Mouse (Mus musculus) forebrain, embryonic 13.5 days (tissue): ENCODE data around the gene Timd2. TPM values are rescaled to one million over a fixed set of nuclear protein-coding genes. Genes with fewer than 3 reads are reported as not detected.
"Not testable (repeated sequence)": the region's sequence is repeated elsewhere in the genome, so short reads cannot be mapped to it uniquely, and the experiment has no call there.

Experiments used
- ATAC-seq: fragments of 200-750 bp; cut with Nextera tagmentation; 2 replicates; pipeline ENCODE4 v1.8.0; 2017
- H3K27ac ChIP-seq: fragments of 300-500 bp; sonication (generic); 2 replicates; pipeline ENCODE4 v1.5.1; 2015; ENCODE audit warnings: inconsistent platforms, mild to moderate bottlenecking, moderate library complexity
- H3K27me3 ChIP-seq: fragments of 300-500 bp; sonication (generic); 2 replicates; pipeline ENCODE4 v1.6.1; 2015; ENCODE audit warnings: mild to moderate bottlenecking, inconsistent platforms
- H3K36me3 ChIP-seq: fragments of 300-500 bp; sonication (generic); 2 replicates; pipeline ENCODE4 v1.6.1; 2015; ENCODE audit warnings: mild to moderate bottlenecking, inconsistent platforms; ENCODE audit not compliant: poor library complexity, severe bottlenecking
- H3K4me1 ChIP-seq: fragments of 300-500 bp; sonication (generic); 2 replicates; pipeline ENCODE4 v1.6.1; 2015; ENCODE audit warnings: inconsistent platforms
- H3K4me2 ChIP-seq: fragments of 300-500 bp; sonication (generic); 2 replicates; pipeline ENCODE4 v1.6.1; 2015; ENCODE audit warnings: inconsistent platforms, mild to moderate bottlenecking, moderate library complexity
- H3K4me3 ChIP-seq: fragments of 300-500 bp; sonication (generic); 2 replicates; pipeline ENCODE4 v1.5.1; 2015; ENCODE audit warnings: mild to moderate bottlenecking, inconsistent platforms
- H3K9ac ChIP-seq: fragments of 300-500 bp; sonication (generic); 2 replicates; pipeline ENCODE4 v1.6.1; 2015; ENCODE audit warnings: mild to moderate bottlenecking, inconsistent platforms
- H3K9me3 ChIP-seq: fragments of 300-500 bp; sonication (generic); replicated peaks from 2 replicates; pipeline ENCODE4 v1.6.1; 2016; ENCODE audit warnings: inconsistent platforms
- WGBS: fragments of 180-500 bp; shearing (Covaris S2); methylation state at CpG from one replicate; pipeline ENCODE4 v1.1.7; 2015; 5-methylcytosine and 5-hydroxymethylcytosine counted together
- polyA plus RNA-seq: library from polyadenylated mRNA; unstranded; fragments of >200 nt; fragmentation: Nextera tagmentation; extraction: Ambion mirVana; gene quantifications from 2 replicates; pipeline ENCODE4 v1.2.1, GENCODE M21; 2015

Gene Timd2
- polyA plus RNA-seq, 1 experiment from 2014 or later = not detected

DNA sequence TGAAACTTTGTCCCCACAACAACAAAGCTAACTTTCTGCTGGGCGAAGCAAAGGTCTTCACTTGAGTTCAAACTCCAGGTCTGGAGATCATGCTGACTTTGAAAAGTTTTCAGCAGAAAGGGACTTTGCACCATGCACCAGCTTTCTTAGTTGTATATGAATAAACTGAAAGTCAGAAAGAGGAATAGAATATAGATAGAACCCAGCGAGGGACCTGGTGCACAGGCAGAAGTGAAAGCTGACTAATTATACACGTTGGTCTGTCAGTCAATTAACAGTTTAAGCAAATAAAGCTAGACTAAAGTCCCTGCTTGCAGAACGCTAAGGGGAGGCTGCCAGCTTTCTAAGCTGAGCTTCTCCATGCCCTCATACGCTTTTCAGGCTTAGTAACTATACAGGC, 8.0 kb downstream of the Timd2 start:
- WGBS = 85% methylated on average over 5 of the region's 5 CpGs

DNA sequence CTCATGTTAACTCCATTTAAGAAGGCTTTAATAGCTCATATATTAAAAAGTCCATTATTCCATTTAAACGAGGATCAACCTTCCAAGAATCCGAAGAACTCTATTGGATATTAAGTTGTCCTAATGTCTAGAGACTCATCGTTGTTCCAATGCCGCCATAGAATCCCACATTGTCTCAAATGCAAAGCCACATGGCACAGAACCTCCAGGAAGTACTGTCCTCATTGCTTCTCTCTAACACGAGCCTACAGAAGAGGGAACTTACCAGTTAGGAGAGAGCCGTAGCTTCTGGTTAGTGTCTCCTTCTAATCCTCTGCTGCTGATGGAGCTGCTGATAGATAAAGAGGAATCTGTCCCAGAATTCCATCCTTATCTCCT, 8.6 kb downstream of the Timd2 start:
- no peak overlapping the region for H3K27ac ChIP-seq
- WGBS = 89% methylated on average over 6 of the region's 6 CpGs
- no peak for ATAC-seq

More for the DNA sequence above, 8.0 kb downstream of the Timd2 start:
- H3K4me1 ChIP-seq = no peaks in the 10 kb centered on the region
- H3K27ac ChIP-seq = no peak overlapping the region
- no peak overlapping the region for H3K4me2 ChIP-seq
- no peak for ATAC-seq
- H3K4me3 ChIP-seq = no peak overlapping the region
- no peaks in the 10 kb centered on the region; the same call in 1 of the 2 replicates for H3K9me3 ChIP-seq
- H3K36me3 ChIP-seq = no peaks in the 10 kb centered on the region
- no peak overlapping the region for H3K9ac ChIP-seq
- H3K27me3 ChIP-seq = no peaks in the 10 kb centered on the region

DNA sequence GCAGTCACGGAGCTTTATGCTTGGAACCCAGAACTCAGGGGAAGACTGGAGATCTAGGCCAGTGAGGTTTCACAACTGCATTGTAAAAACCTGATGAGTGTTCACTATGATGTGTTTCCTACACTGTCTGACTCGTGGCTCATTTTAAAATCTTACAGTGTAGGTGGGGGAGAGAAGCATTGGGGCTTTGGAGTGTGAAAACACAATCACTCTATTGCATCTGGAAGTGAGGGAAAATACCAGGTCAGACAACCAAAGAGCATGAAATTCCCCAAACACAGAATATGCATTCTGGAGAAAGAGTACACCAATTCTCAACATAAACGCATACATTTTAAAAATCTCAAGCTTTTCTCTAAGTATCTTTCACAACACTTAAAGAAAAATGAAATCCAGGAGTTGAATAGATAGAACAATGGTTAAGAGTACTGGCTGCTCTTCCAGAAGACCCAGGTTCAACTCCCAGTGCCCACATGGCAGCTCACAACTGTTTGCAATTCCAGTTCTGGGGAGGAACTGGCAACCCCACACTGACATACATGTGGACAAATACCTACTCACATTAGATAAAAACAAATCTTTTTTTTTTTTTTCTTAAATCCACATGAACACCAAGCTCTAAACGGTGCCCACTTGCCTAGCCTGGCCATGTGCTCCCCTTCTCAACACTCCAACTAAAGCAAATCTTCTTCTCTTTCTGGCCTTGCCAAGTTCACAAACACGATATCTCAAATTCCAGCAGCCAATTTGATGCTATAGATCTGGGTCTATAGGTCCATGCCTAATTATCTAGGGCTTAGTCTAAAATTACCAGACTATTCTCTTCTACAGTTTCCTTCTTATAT, 9.2 kb downstream of the Timd2 start:
- Histone ChIP-seq H3K27me3 (no peaks in the 10 kb centered on the region), H3K36me3 (no peaks in the 10 kb centered on the region), H3K4me3 (no peak overlapping the region), H3K4me2 (no peak overlapping the region), H3K9me3 (no peaks in the 10 kb centered on the region; the same call in 1 of the 2 replicates), H3K27ac (no peak overlapping the region), H3K4me1 (no peaks in the 10 kb centered on the region), H3K9ac (no peak overlapping the region)
- 83% methylated on average over 5 of the region's 5 CpGs for WGBS
- ATAC-seq = no peak

More for the DNA sequence above, 8.6 kb downstream of the Timd2 start:
- Histone ChIP-seq H3K36me3 (no peaks in the 10 kb centered on the region), H3K27me3 (no peaks in the 10 kb centered on the region), H3K4me2 (no peak overlapping the region), H3K9ac (no peak overlapping the region), H3K4me1 (no peaks in the 10 kb centered on the region), H3K4me3 (no peak overlapping the region), H3K9me3 (no peaks in the 10 kb centered on the region; the same call in 1 of the 2 replicates)

DNA sequence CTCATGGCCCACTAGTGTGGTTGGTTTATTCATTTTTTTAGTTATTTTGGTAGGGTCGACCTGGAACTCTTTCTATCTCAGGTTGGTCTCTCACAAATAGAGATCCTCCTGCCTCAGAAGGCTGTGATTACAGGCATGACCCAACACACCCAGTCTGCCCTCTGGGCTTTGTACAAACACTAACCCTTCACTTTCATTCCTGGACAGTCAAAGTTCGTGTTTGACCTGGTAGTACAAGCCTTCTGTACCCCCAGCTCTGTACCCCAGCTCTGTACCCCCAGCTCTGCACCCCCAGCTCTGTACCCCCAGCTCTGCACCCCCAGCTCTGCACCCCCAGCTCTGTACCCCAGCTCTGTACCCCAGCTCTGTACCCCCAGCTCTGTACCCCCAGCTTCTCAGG, 11.0 kb downstream of the Timd2 start:
- not testable (repeated sequence) for H3K4me2 ChIP-seq

DNA sequence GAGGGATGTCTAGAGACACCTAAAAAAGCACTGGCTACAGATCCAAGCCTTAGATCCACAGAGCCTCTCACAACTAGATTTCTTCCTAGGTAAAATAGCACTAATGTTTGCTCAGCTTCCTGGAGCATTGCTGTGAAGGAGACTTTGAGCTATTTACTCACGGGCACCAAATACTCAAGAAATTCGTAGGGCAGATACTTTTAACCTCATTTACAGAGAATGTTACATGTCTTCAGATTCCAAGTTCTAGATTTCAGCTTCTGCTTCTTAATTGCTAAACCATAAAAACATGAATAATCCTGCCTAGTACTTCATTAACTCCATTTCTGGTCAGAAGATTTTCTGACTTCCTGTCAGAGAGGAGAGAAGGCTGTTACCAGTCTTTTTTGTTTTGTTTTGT, 16.7 kb downstream of the Timd2 start:
- no peaks in the 10 kb centered on the region for H3K27me3 ChIP-seq
- H3K4me3 ChIP-seq = no peak overlapping the region
- no peak overlapping the region for H3K9ac ChIP-seq
- no peaks in the 10 kb centered on the region for H3K4me1 ChIP-seq
- H3K36me3 ChIP-seq = no peaks in the 10 kb centered on the region
- no peaks in the 10 kb centered on the region for H3K9me3 ChIP-seq
- no peak for ATAC-seq
- 91% methylated on average over 2 of the region's 2 CpGs for WGBS
- no peak overlapping the region for H3K4me2 ChIP-seq
- no peak overlapping the region for H3K27ac ChIP-seq

More for the DNA sequence above, 11.0 kb downstream of the Timd2 start:
- not testable (repeated sequence) for H3K27ac ChIP-seq, H3K9me3 ChIP-seq, H3K4me1 ChIP-seq, H3K4me3 ChIP-seq, H3K36me3 ChIP-seq, H3K27me3 ChIP-seq, H3K9ac ChIP-seq, ATAC-seq
- WGBS = 67% methylated on average over 2 of the region's 2 CpGs

DNA sequence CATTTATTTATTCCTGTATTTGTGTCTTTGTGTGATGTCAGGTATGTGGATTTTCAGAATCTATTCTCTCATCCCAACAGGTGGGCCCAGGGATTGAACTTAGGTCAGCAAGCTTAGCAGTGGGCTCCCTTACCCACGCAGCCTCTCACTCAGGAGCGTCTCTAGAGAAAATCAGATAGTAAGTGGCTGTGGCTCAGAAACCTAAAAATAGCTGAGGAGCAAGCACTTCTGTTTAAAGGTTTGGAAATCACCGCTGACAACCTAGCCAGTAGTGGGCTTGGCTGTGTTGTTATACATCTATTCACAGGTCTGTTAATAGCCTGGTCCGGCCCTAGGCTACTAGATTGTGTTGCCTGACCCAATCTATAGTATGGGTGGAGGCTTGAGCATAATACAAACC, 23.1 kb downstream of the Timd2 start:
- no peaks in the 10 kb centered on the region for H3K9me3 ChIP-seq
- no peaks in the 10 kb centered on the region for H3K36me3 ChIP-seq
- H3K4me2 ChIP-seq = no peak overlapping the region
- H3K27ac ChIP-seq = no peak overlapping the region
- H3K4me1 ChIP-seq = no peaks in the 10 kb centered on the region
- 62% methylated on average over 4 of the region's 4 CpGs for WGBS
- no peak overlapping the region for H3K9ac ChIP-seq
- no peak for ATAC-seq
- no peak overlapping the region for H3K4me3 ChIP-seq
- H3K27me3 ChIP-seq = no peaks in the 10 kb centered on the region

- no peak overlapping the region for H3K9ac ChIP-seq
- no peaks in the 10 kb centered on the region for H3K27me3 ChIP-seq
- no peak overlapping the region for H3K4me3 ChIP-seq
- WGBS = 83% methylated on average over 1 of the region's 1 CpGs
- no peak overlapping the region for H3K27ac ChIP-seq
- H3K9me3 ChIP-seq = no peaks in the 10 kb centered on the region
- no peaks in the 10 kb centered on the region for H3K36me3 ChIP-seq
- H3K4me2 ChIP-seq = no peak overlapping the region
- no peak for ATAC-seq
- no peaks in the 10 kb centered on the region for H3K4me1 ChIP-seq
Measured at GRCm38 (mm10) chr11:46682842-46683241, 24.0 kb downstream of the Timd2 start.

DNA sequence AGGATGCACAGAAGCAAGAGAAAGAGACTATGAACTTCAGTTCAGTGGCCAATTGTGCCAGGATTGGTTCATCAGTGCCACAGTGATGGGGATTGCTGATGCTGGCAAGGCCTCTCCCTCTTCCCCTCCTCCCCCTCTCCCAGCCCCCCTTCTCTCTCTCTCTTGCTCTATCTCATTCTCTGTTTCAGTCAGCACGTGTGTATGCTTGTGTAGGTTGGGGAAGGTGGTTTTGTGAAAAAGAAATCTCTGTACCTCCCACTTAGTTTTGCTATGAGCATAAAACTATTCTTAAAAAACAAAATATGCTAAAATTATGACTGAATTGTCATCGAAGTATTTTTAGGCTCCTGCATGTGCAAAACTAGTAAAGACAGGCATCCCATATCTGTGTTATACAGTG, 38.9 kb downstream of the Timd2 start:
- no peak for ATAC-seq
- H3K4me3 ChIP-seq = no peak overlapping the region
- H3K4me1 ChIP-seq = no peaks in the 10 kb centered on the region
- no peaks in the 10 kb centered on the region for H3K27me3 ChIP-seq
- no peaks in the 10 kb centered on the region for H3K9me3 ChIP-seq
- WGBS = 68% methylated on average over 2 of the region's 2 CpGs
- H3K36me3 ChIP-seq = no peaks in the 10 kb centered on the region
- H3K27ac ChIP-seq = no peak overlapping the region
- H3K4me2 ChIP-seq = no peak overlapping the region
- H3K9ac ChIP-seq = no peak overlapping the region

DNA sequence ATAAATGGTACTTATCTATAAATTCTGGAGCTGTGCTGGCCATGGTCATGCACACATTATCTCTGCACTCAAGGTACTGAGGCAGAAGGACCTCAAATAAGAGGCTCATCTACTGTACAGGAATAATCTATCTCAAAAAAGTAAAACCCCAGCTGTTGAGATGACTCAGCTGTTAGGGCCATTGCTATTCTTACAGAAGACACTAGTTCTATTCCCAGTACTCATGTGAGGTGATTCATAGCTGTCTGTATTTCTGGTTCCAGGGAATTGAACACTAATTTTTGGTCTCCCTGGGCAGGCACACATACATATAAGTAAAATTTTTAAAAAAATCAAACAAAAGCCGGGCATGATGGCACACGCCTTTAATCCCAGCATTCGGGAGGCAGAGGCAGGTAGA, 39.8 kb downstream of the Timd2 start:
- WGBS = 97% methylated on average over 3 of the region's 3 CpGs
- Histone ChIP-seq H3K27me3 (no peaks in the 10 kb centered on the region), H3K9me3 (no peaks in the 10 kb centered on the region), H3K4me2 (no peak overlapping the region), H3K27ac (no peak overlapping the region), H3K9ac (no peak overlapping the region), H3K4me3 (no peak overlapping the region), H3K36me3 (no peaks in the 10 kb centered on the region), H3K4me1 (no peaks in the 10 kb centered on the region)
- no peak for ATAC-seq

DNA sequence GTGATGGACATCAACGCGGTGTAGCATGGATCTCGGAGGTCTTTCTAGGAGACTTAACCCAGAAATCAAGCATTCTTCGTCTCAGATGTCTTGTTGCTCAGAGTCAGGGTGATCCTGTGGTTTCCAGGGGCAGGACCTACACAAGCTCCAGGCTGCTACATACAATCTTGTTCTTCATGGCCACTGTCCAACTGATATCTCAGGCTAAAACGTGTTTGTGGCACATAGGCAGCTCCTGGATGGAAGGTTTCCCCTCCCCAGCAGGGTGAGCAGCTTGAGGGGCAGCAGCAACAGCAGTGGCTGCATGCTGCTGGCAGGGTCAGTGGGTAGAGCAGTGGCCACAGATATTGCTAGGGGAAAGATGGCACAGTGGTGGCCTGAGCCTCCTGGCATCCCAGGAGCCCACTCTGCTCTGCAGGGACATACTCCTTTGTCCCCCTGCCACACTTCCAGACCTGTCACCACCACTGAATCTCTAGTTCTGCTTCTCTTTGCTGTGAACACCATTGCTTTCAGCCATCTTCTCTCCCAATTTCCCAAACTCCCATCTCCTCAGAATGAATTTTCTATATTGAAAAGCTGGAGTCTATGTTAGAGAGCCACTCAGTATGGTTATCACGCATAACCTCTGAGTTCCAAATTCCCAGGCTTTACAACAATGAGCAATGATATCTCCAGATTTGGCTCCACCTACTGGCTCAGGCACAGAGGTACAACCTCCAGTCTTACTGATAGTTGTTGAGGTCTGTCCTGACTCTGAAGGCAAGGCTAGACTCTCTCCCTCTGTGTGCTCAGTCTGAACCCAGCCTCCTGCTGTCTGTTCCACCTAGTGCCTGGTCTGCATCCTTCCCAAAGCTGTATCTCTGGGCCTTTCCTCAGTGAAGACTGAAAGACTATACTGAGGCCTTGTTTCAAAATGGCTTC, 41.0 kb downstream of the Timd2 start:
- no peaks in the 10 kb centered on the region for H3K36me3 ChIP-seq
- H3K4me3 ChIP-seq = no peak overlapping the region
- H3K9me3 ChIP-seq = no peaks in the 10 kb centered on the region
- H3K27ac ChIP-seq = no peak overlapping the region
- WGBS = 69% methylated on average over 6 of the region's 6 CpGs
- no peaks in the 10 kb centered on the region for H3K27me3 ChIP-seq
- H3K4me1 ChIP-seq = no peaks in the 10 kb centered on the region
- no peak overlapping the region for H3K9ac ChIP-seq
- ATAC-seq = peak; percentile 85
- no peak overlapping the region for H3K4me2 ChIP-seq

DNA sequence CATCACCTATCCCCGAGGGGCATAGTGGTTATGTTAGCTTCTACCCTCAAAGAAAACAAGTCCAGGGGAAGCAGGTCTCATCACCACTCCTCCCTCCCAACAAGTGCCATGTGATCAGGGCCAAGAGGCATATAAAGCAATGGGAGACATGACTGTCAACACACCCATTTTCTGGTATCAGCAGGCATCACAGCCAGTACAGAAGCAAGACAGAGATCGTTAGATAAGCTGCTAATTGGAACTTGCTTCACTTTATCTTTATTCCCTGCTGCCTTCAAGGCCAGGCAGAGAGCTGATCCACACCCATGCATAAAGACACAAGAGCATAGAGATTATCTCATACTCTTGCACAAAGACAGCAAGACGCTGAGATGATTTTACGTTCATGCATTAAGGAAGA, 43.6 kb downstream of the Timd2 start:
- Histone ChIP-seq H3K9me3 (no peaks in the 10 kb centered on the region), H3K4me3 (no peak overlapping the region), H3K27ac (no peak overlapping the region), H3K36me3 (no peaks in the 10 kb centered on the region), H3K9ac (no peak overlapping the region), H3K4me1 (no peaks in the 10 kb centered on the region), H3K4me2 (no peak overlapping the region), H3K27me3 (no peaks in the 10 kb centered on the region)
- ATAC-seq = no peak
- 43% methylated on average over 4 of the region's 4 CpGs for WGBS

GRCm38 (mm10) chr11:46652476-46652875, 54.4 kb downstream of the Timd2 start:
- Histone ChIP-seq H3K9me3 (no peaks in the 10 kb centered on the region), H3K9ac (no peak overlapping the region), H3K4me3 (no peak overlapping the region), H3K36me3 (no peaks in the 10 kb centered on the region), H3K27ac (no peak overlapping the region), H3K27me3 (no peaks in the 10 kb centered on the region), H3K4me1 (no peaks in the 10 kb centered on the region), H3K4me2 (no peak overlapping the region)
- 94% methylated on average over 3 of the region's 3 CpGs for WGBS
- ATAC-seq = no peak
